Mouse (Mus musculus) macrophage (primary cell): Measurements from ENCODE around the gene Hba-x. TPM values are rescaled to one million over a fixed set of nuclear protein-coding genes. Genes with fewer than 3 reads are reported as not detected.
"Not testable (repeated sequence)": the region's sequence is repeated elsewhere in the genome, so short reads cannot be mapped to it uniquely, and the experiment has no call there.

Experiments
- H3K27ac ChIP-seq: fragments of 350-480 bp; formaldehyde crosslinking; 2 replicates; pipeline ENCODE4 v1.9.0; 2021
- H3K36me3 ChIP-seq: fragments of 350-480 bp; formaldehyde crosslinking; 2 replicates; pipeline ENCODE4 v1.9.0; 2021; ENCODE audit errors: inconsistent target
- H3K4me3 ChIP-seq: fragments of 350-480 bp; formaldehyde crosslinking; 2 replicates; pipeline ENCODE4 v1.9.0; 2021; ENCODE audit errors: inconsistent target
- H3K79me2 ChIP-seq: fragments of 350-480 bp; formaldehyde crosslinking; 2 replicates; pipeline ENCODE4 v1.9.0; 2021; ENCODE audit errors: inconsistent target
- WGBS: methylation state at CpG from one replicate; pipeline ENCODE4 v1.1.7; 2026; ENCODE audit warnings: inconsistent platforms; ENCODE audit not compliant: missing documents; 5-methylcytosine and 5-hydroxymethylcytosine counted together
- polyA plus RNA-seq: library from polyadenylated mRNA; stranded (reverse); fragments of 250-400 nt; gene quantifications from 3 replicates; pipeline ENCODE4 v1.2.4, GENCODE M21; 2018; ENCODE audit warnings: inconsistent platforms

Gene Hba-x
- polyA plus RNA-seq, 1 experiment from 2014 or later, result not detected

- H3K79me2 ChIP-seq, result peaks cover 30% of the 10 kb centered on the region
- no peak overlapping the region for H3K4me3 ChIP-seq
- 92% methylated on average over 5 of the region's 6 CpGs for WGBS
- H3K27ac ChIP-seq, result no peak overlapping the region
- H3K36me3 ChIP-seq, result no peaks in the 10 kb centered on the region; the same call in 1 of the 2 replicates
Observed at GRCm38 (mm10) chr11:32266194-32266593, 10.0 kb upstream of the Hba-x start.

- H3K36me3 ChIP-seq, result no peaks in the 10 kb centered on the region; the same call in 1 of the 2 replicates
- peak overlapping the region; percentile 52 for H3K27ac ChIP-seq
- peaks cover 30% of the 10 kb centered on the region for H3K79me2 ChIP-seq
- WGBS, result 37% methylated on average over 6 of the region's 6 CpGs
- peak overlapping the region; percentile 83 for H3K4me3 ChIP-seq
Observed at GRCm38 (mm10) chr11:32266776-32267175, 9.4 kb upstream of the Hba-x start.

GRCm38 (mm10) chr11:32267188-32267884 is 8.9 kb upstream of the Hba-x start, which contains the start of gene Nprl3:
Nprl3 (minus strand) TSS chr11:32267707.
- Histone ChIP-seq H3K79me2 (peaks cover 30% of the 10 kb centered on the region), H3K4me3 (peak within 1 kb of the TSS; percentile 83), H3K27ac (peak within 1 kb of the TSS; percentile 52), H3K36me3 (no peaks in the 10 kb centered on the region; the same call in 1 of the 2 replicates)
- 0% methylated on average over 50 of the region's 54 CpGs for WGBS

- Histone ChIP-seq H3K36me3 (no peaks in the 10 kb centered on the region), H3K4me3 (peak overlapping the region; percentile 8; the same call in 1 of the 2 replicates), H3K79me2 (peaks cover 30% of the 10 kb centered on the region), H3K27ac (no peak overlapping the region)
- 45% methylated on average over 3 of the region's 5 CpGs for WGBS
Observed at GRCm38 (mm10) chr11:32267964-32268363, 8.2 kb upstream of the Hba-x start.

- Histone ChIP-seq H3K79me2 (peaks cover 26% of the 10 kb centered on the region), H3K27ac (no peak overlapping the region), H3K4me3 (no peak overlapping the region), H3K36me3 (no peaks in the 10 kb centered on the region)
- 93% methylated on average over 5 of the region's 5 CpGs for WGBS
Observed at GRCm38 (mm10) chr11:32268952-32269351, 7.2 kb upstream of the Hba-x start.

GRCm38 (mm10) chr11:32271178-32271577 is 5.0 kb upstream of the Hba-x start:
- no peak overlapping the region for H3K4me3 ChIP-seq
- no peak overlapping the region for H3K27ac ChIP-seq
- no peaks in the 10 kb centered on the region for H3K36me3 ChIP-seq
- peaks cover 8% of the 10 kb centered on the region for H3K79me2 ChIP-seq
- WGBS, result 44% methylated on average over 4 of the region's 4 CpGs

- H3K4me3 ChIP-seq, result no peak overlapping the region
- no peaks in the 10 kb centered on the region for H3K79me2 ChIP-seq
- no peaks in the 10 kb centered on the region for H3K36me3 ChIP-seq
- 79% methylated on average over 21 of the region's 21 CpGs for WGBS
- no peak overlapping the region for H3K27ac ChIP-seq
Observed at GRCm38 (mm10) chr11:32277736-32278457, 1.7 kb downstream of the Hba-x start.

GRCm38 (mm10) chr11:32278458-32278957 is 2.3 kb downstream of the Hba-x start:
- 89% methylated on average over 12 of the region's 12 CpGs for WGBS
- H3K4me3 ChIP-seq, result no peak overlapping the region
- no peak overlapping the region for H3K27ac ChIP-seq
- no peaks in the 10 kb centered on the region for H3K79me2 ChIP-seq
- H3K36me3 ChIP-seq, result no peaks in the 10 kb centered on the region

- Histone ChIP-seq H3K27ac (no peak overlapping the region), H3K4me3 (no peak overlapping the region), H3K36me3 (no peaks in the 10 kb centered on the region), H3K79me2 (no peaks in the 10 kb centered on the region)
- WGBS, result 97% methylated on average over 2 of the region's 2 CpGs
Observed at GRCm38 (mm10) chr11:32280646-32281045, 4.4 kb downstream of the Hba-x start.

- Histone ChIP-seq H3K4me3 (no peak overlapping the region), H3K79me2 (no peaks in the 10 kb centered on the region), H3K36me3 (no peaks in the 10 kb centered on the region), H3K27ac (no peak overlapping the region)
- WGBS, result 100% methylated on average over 1 of the region's 1 CpGs
Observed at GRCm38 (mm10) chr11:32281416-32282144, 5.4 kb downstream of the Hba-x start.

GRCm38 (mm10) chr11:32283091-32283777 is 7.0 kb downstream of the Hba-x start, which contains the start of gene Hba-a1:
Hba-a1 (plus strand) TSS chr11:32283511.
- not testable (repeated sequence) for H3K36me3 ChIP-seq, H3K27ac ChIP-seq, H3K4me3 ChIP-seq, H3K79me2 ChIP-seq
- no CpG with 5 or more reads among the region's 5 CpGs for WGBS

- not testable (repeated sequence) for H3K4me3 ChIP-seq, H3K36me3 ChIP-seq, H3K27ac ChIP-seq, H3K79me2 ChIP-seq
- WGBS, result 66% methylated on average over 2 of the region's 2 CpGs
Observed at GRCm38 (mm10) chr11:32284582-32284981, 8.4 kb downstream of the Hba-x start.

GRCm38 (mm10) chr11:32285031-32285775 is 9.0 kb downstream of the Hba-x start:
- Histone ChIP-seq H3K36me3 (no peaks in the 10 kb centered on the region), H3K4me3 (no peak overlapping the region), H3K27ac (no peak overlapping the region), H3K79me2 (no peaks in the 10 kb centered on the region)
- WGBS, result 87% methylated on average over 6 of the region's 7 CpGs

- not testable (repeated sequence) for H3K4me3 ChIP-seq, H3K79me2 ChIP-seq, H3K27ac ChIP-seq, H3K36me3 ChIP-seq
Observed at GRCm38 (mm10) chr11:32285887-32286286, 9.7 kb downstream of the Hba-x start.
